Mouse (Mus musculus) urinary bladder, postnatal 4 days (tissue): ENCODE results near the gene Psmd13.

ENCODE experiments used
- DNase-seq, 2 experiments: peaks; one replicate each; pipeline ENCODE4 v3.0.0; 2021 to 2022; ENCODE audit warnings: low spot score in 2 of 2

The Psmd13 gene

DNA sequence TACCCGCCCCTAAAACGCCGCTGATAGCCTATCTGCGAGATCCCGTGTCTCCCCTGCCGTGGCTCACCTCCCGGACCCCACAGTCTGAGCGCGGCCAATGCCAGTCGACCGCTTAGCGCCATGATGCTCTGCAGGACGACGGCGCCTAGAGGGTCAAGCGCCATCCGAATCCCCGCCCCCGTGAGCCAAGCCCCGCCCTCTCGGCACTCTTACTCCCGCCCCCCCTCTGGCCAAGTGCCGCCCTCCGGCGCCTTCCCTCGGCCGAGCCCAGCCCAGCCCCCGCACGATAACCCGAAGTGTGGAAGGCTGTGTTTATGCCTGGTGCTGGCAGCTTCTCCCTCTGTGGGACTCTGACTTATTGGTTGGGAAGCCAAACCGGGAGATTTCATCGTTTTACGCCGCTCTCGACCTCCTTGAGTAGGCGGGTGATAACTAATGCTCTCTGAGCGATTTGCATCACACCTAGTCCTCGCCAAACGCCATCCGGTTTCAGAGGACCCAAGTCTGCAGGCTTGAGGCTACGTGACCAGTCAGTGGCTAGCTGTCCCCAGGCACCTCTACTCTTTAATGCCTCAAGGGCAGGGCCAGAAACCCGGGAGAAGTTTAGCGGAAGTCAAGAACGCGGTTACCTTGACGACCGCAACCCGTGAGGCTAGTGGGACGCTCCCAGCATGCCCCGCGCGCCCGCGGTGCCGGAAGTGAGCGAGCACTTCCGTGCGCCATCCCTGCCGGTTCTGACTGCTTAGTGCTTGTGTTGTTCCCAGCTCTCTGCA, at the start of gene Psmd13, which contains the start of gene Sirt3:
Gene Psmd13, plus strand, starts transcription at position 273 of the 773 bp plus-strand sequence.
Gene Sirt3, minus strand, starts transcription at position 614 of the 773 bp plus-strand sequence.
- peak; percentile 87 to 95 for DNase-seq

DNA sequence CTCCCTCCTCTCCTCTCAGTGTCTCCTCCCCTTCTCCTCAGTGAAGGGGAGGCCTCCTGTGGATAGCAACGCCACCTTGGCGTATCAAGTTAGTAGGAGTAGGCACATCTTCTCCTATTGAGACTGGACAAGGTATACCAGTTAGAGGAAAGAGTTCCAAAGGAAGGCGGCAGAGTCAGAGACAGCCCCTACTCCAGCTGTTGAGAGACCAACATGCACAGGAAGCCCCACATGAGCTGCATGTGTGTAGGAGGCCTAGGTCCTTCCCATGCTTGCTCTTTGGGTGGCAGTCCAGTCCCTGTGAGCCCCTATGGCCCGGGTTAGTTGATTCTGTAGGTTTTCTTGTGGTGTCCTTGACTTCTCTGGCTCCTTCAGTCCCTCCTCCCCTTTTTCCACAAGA, 48.4 kb upstream of the Psmd13 start:
- peak in 1 of 2 experiments; percentile 32 for DNase-seq

DNA sequence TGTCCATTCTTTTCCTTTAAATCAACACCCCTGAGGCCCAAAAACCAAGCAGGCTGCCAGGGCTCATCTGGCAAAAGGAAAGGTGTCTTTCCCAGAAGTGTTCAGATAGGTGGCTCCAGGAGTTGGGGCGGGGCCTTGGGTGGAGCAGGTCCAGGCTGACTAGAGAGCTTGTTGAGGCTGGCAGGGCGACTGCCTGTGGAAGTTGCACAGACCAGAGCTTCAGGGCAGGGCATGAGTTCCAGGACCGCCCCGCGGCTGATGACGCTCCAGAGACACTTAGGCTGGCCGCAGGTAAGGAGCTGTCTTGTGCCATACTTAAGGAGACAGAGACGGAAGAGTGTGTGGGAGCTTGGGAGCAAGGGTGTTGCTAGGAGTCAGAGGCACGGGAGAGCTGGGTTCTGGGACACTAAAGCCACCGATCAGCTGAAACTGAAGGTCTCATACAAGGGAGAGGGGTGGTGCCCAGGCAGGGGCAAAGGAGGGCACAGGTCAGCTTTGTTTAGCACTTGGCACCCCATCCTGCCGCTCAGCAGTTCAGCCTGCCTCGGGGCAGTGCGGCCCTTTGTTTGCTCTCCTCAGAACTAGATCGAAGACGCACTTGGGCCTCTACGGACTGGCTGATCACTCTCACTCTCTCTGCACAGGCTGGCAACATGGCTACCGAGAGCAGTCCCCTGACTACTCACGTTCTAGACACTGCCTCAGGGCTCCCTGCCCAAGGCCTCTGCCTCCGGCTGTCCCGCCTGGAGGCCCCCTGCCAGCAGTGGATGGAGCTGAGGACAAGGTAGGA, 46.6 kb upstream of the Psmd13 start, which contains the start of gene Urah:
Gene Urah, plus strand, starts transcription at position 51 of the 790 bp plus-strand sequence.
- peak; percentile 33 to 60 for DNase-seq

DNA sequence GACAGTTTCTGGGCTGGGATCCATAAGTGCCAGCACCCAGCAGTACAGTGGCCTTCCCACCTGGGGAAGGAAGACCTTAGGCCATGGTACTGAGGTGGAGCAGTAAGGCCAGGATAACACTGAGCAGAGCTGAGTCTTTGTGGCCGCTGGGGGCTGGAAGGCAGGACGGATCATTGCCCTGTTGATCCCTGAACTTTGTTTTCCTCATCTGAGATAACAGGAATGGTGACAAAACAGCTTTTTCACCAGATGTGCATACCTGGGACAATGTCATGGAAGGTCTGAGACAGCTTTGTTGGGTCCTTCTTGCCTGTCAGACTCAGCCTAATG, 46.0 kb upstream of the Psmd13 start:
- DNase-seq, result no peak

DNA sequence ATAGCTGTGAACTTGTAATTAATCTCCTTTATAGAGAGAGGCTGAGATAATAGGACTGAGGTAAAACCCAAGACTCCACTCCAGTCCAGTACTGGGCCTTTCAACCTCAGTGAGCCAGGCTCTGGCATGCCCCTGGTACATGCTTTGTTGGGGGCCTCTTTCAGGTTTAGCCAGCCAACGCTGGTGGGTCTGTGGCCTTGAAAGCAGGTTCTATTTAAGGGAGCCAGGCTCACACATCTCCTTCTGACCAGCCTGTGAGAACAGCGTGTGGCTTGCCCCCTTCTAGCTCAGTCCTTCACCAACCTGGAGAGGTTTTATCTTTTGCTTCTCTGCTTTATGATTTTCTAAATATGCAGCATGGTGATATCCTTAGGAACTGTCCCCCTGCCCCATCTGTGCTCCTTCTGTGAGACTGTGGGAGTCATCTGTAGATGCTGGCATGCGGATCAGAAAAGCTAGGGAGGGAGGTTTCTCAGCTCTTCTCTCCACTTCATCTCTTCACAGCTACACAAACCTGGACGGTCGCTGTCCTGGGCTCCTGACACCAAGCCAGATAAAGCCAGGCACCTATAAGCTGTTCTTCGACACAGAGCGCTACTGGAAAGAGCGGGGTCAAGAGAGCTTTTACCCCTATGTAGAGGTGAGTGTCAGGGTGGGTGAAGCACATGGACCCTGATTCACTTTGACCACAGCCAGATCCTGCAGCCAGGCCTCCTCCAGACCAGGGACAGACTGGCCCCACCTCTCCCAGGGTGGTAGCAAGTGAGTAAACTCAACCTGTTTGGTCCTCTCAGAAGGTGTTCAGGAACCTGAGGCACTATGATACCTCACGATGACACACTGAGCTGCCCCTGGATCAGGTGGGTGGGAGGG, 45.3 kb upstream of the Psmd13 start:
- DNase-seq, result peak in 1 of 2 experiments; percentile 57

DNA sequence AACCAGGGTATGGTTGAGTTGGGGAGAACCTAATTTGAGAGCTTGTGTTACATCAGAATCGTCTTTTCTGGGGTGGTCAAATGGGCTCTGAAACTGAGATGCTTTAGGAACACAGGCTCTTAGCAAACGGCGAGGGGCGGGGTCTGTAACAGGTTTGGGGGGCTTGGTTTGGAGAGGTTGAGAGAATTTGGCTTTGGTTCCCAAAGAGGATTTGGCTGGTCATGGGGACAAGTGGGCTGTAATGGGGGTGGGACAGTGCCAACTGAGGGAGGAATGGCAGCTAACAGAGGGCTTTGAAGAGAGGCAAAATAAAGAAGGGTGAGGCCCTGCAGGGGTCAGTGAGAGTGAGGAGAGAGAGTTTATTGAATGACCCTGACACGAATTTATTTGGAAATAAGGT, 42.2 kb upstream of the Psmd13 start:
- DNase-seq, result peak in 1 of 2 experiments; percentile 56

DNA sequence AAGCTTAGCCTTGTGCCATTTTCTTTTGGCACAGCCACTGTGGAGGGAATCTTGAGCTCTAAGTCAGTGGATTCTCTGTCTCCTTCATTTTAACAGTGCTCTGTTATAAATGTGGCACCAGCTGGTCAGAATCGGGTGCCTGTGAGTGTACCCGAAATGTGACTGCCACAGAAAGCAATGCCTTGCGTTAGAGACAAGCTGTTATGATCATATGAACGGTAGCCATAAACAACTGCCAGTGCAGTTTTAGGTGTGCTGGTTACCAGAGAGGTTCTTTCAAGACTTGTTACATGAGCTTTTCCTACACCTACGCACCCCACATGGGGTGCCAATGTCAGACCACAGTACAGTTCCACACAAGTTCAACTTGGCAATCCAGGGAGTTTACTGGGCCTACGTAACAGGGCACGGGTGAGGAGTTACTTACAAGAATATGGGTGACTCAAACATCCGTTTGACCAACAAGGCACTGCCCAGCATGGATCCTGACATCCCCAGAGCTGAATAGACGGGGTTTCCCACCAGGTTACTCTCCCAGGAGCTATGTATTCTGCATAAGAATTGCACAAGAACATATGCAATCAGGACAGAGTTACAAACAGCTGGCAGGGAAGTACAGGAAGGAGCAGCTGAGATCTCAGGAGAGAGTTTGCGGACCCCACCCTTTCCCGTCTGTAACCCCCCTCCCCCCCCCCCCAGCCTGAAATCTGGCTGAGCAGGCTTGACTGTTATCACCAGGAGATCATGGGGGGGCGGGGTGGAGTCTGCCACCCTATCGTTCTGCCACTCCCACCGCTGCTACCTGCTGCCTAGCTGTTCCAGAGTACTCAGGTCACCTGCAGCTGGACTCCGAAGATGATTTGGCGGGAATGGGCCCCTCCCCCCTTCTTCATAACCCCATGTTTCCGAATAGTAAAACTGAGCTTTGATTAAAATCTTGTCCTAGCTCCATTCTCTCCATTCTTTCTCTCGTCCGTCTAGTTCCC, 40.7 kb upstream of the Psmd13 start:
- DNase-seq, result peak in 1 of 2 experiments; percentile 33

DNA sequence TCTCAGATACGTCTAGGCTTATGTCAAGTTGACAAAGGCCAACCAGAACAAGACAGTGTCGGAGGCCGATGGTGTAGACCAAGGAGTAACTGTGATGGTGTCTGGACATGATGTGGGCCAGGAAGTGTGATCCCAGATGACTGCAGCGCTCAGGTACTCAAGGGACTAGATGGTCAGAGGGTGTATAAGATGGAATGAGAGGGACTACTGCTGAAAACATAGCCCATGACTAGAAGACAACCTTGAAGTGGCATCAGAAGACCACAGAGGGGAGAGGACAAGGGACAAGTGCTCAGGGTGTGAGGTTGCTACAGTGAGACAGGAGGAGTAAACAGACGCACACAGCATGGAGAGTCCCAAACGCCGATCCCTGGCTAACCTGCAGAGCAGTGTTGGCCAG, 38.0 kb upstream of the Psmd13 start:
- DNase-seq, result no peak

DNA sequence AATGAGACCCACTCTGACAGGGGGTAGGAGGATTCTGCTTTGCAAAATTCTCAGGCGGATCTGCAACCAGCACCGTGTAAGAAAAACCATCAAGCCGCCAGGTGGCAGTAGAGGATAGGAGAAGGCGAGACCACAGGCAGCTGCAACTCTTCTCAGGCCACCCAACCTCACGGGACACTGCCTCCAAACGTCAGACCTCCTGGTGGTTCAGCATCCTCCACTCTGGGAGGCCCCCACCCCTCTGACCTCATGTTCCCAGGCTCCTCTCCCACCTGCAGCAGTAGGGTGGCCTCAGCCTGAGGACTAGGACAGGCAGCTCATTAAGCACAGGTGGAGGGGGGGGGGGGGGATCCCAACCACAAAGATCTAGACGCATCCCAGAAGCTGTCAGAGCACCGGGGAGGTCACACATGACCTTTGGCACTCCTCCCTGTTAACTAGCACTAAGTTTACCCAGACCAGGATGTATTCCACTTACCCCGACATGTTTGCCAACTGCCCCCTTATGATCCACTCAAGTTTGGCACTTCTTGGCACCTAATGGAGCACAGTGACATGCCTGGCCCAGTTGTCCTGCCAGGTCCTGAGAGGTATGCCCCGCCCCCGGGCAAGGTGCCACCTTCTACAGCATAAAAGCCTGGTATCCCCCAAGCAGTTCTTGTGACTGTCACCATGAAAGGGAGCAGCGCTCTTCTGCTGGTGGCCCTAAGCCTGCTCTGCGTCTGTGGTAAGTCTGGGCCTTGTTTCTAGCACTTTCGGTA, 36.7 kb upstream of the Psmd13 start, which contains the start of gene Scgb1c1:
Gene Scgb1c1, plus strand, starts transcription at position 643 of the 761 bp plus-strand sequence.
- peak; percentile 81 to 97 for DNase-seq

DNA sequence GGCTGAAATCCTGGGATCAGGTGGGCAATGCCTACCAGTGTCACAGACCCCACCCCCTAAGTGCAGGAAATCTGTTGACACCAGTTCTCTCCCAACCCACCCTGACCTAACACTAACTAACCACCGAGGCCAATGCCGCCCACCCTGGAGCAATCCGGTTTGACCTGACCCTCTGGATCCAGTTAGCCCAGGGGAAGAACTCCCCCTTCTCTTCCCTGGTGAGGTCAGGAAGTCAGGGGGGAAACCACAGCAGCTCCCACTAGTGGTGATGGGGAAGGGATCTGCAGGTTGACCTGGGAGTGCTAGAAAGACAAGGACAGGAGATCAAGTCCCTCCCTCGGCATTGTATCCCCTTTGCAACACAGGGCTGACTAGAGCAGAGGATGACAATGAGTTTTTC, 36.1 kb upstream of the Psmd13 start:
- no peak for DNase-seq

DNA sequence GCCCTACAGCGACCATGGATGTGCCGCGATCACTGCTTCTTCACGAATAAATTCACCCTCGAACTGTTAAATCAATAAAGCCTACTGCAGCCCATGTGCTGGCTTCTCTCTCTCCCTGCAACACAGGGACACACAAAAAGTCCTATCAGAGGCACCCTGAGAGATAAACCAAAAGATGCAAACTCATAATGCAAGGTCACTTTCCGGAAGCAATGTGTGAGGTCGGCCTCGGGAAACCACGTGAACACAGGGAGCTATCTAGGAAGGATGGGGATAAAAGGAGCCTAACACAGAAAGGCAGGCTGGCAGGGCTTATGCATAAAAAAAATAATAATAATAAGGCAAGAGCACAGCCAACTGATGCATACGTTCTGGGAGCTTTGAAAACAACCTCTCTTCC, 35.1 kb upstream of the Psmd13 start:
- no peak for DNase-seq

DNA sequence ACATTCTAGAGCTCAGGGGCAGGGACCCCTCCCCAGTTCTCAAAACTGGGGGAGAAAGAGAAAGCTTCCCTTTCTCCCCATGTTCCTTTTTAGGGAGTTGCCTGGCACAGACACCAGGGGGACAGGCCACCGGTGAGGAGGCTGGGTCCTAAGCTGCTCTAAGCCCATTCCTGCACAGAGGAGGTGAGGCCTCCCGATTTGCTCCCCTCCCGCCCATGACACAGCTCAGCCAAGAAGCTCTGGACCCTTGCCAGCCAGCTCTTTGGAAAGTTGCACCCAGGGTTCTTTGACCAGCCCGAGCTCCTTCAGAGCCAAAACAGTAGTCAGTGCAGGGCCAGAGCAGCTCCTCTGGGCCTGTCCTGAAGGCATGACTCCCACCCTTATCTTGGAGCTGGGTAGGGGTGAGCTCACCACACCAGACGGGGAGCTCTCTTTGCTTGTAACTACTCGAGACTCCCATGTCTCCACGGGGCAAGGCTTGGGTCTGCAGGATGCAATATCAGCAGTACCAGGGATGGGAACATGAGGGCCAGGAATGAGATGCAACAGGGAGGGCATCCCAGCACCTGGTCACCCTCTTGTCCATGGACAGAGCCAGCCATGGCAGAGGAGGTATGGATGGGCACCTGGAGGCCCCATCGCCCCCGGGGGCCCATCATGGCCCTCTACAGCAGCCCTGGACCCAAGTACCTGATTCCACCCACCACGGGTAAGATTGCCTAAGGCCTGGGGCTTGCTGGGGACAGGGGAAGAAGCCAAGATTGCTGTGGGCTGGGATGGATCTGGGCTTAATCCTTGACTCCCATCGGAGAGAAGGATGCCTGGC, 33.8 kb upstream of the Psmd13 start, which contains the start of gene Odf3:
Gene Odf3, plus strand, starts transcription at position 51 of the 826 bp plus-strand sequence.
- peak in 1 of 2 experiments; percentile 76 for DNase-seq

DNA sequence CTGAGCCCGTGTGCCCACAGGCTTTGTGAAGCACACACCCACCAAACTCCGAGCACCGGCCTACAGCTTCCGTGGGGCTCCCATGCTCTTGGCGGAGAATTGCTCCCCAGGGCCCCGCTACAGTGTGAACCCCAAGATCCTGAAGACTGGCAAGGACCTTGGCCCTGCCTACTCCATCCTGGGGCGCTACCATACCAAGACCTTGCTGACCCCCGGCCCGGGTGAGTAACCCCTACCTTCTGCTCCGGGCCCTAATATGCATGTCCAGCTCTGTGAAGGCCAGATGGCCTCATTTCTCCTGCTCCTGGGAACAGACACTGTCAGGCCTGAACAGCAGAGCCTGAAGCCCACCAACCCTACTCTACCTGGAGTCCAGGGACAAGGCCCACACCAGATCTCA, 33.2 kb upstream of the Psmd13 start:
- DNase-seq, result no peak

DNA sequence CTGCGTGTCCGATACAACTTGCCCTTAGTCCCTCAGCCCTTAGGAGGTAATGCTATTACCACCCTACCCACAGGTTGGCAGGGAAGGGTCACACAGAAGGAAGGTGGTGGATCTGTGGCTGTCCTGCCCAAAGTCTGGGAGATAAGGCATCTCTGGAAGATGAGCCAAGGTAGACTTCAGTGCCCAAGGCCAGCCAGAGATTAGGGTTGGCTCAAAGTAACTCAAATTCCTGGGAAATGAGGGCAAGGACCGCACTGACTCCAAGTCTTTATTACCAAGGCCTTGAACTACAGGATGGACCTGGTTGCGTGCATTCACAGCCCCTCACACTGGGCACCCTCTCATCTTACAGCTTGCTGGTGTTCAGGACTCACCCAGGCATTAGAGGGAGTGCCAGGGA, 29.9 kb upstream of the Psmd13 start:
- DNase-seq, result no peak

DNA sequence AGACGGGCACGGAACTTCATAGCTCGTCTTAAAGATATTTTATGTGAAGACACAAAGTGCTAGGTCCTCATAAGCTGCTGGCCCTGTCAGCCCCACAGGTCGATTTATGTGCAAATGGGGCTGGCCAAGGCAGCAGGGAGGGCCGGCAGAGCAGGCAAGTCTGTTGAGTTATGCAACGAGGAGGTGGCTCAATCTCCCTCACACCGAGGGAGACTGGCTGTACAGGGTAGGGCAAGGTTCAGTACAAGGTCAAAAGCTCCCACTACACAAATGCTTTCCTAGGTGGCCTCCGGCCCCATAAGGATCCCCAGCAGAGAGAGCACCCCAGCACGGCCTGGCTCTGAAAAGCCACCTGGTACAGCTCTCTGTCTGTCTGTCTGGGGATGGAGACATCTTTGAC, 28.4 kb upstream of the Psmd13 start:
- DNase-seq, result no peak

DNA sequence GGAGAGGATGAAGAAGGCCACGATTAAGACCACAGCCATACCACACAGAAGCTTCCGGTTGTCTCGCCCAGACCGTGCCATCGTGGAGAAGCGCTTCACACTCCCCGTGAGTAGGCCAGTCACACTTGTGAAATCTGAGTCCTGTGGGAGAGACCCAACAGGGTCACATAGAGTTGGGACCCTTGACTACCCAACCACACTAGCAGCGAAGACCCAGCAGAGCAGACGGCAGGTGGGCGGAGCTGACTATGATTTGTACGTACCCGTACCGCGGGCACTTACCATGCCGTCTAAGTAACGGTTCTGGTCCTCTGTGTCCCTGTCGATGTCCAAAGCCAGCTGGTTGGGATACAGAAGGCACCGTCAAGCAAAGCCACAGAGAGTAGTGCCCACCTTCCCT, 27.3 kb upstream of the Psmd13 start:
- DNase-seq, result no peak

DNA sequence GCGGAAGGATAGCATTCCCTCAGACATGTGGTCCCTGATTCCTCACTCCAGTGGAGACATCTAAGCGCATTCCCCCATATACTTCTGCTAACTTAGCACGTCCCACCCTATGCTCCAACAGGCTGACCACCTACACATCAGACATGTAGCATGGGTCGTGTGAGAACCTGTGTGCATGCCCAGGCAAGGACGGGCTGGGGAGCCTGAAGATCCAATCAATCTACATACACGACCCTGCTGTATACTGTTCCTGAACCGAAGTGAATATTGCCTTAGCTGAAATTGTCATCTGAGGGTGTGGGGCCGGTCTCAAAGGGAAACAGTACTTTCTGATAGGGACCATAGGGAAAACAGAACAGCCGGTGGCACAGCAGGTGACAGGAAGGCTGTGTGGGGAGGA, 26.6 kb upstream of the Psmd13 start:
- DNase-seq, result no peak

DNA sequence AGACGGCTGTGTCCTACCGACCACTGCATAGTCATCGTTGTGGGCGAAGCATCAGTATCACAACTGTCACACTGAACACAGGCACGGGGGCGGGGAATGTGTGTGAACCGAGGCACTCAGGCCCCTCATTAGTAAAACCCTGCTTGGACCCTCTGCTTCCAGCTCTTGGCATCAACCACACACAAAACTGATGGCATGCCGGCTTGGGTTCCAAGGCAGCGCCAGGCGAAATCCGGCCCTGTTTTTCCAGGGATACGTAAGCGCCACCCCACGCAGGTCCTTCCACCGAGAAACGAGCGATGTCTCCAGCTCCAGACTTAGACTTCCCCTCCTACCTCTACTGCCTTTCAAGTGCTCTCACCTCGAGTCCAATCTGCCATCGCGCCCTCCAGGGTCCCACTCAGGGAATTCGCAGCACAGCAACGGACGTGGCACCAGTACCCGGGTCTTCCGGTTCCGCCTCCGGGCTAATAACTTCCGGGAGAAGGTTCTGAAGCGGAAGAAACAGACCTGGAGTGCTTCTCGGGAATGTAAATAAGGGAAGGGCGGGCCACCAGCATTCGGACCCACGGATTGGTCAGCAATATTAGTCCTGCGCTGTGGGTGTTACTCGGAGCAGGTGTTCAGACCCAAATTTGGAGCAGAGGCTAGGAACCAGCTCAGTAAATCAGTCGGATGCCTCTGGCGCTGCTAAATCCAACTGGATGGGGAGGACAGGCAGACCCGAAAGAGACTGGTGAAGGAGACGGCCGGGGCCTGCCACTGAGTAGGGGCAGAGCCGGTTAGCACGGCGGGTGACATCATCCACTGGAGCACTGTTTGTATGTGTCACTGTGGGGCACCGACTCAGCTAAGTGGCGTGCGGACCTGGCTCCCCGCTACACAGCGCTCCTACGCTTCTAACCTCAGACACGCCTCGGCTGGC, 25.6 kb upstream of the Psmd13 start, which contains the start of gene Gm45785:
Gene Gm45785, minus strand, starts transcription at position 472 of the 925 bp plus-strand sequence.
- peak; percentile 80 to 81 for DNase-seq
